Mouse (Mus musculus) ES-E14 (cell line): ENCODE measurements at regions not wholly inside any gene's neighbourhood (a gene's known extent, or its start where the extent isn't known, plus 50 kb on each side); places are given as distances from the start of the nearest gene placed in this dataset.

Experiments used
- DNase-seq: peaks from one replicate; pipeline ENCODE4 v3.0.0-alpha.2; 2013; ENCODE audit warnings: low read depth, low spot score
- H3K27ac ChIP-seq: 2 replicates; pipeline ENCODE4 v1.5.1; 2012; ENCODE audit warnings: low read depth, mild to moderate bottlenecking, low read length, moderate library complexity, mixed read lengths; ENCODE audit not compliant: poor library complexity, insufficient read depth, severe bottlenecking
- H3K36me3 ChIP-seq: 2 replicates; pipeline ENCODE4 v1.6.1; 2012; ENCODE audit warnings: mild to moderate bottlenecking, low read length, moderate library complexity, mixed read lengths; ENCODE audit not compliant: control insufficient read depth, poor library complexity, insufficient read depth, severe bottlenecking
- H3K4me1 ChIP-seq, 2 experiments: fragments of 150-350 bp in 1 of 2; sonication (generic) in 1 of 2; 2 replicates each; pipeline ENCODE4 v1.6.1; 2012; ENCODE audit warnings: low read length in 2 of 2, mild to moderate bottlenecking in 1 of 2, mixed read lengths in 1 of 2; ENCODE audit not compliant: control insufficient read depth in 2 of 2, insufficient read depth in 2 of 2, poor library complexity in 1 of 2
- H3K4me3 ChIP-seq, 2 experiments: fragments of 150-350 bp in 1 of 2; sonication (generic) in 1 of 2; 2 replicates each; pipeline ENCODE4 v1.5.1; 2012; ENCODE audit warnings: low read length in 2 of 2, low read depth in 1 of 2, mild to moderate bottlenecking in 1 of 2, mixed read lengths in 1 of 2; ENCODE audit not compliant: insufficient read depth in 1 of 2, poor library complexity in 1 of 2, severe bottlenecking in 1 of 2
- H3K9ac ChIP-seq: 2 replicates; pipeline ENCODE4 v1.6.1; 2012; ENCODE audit warnings: low read depth, mild to moderate bottlenecking, low read length, mixed read lengths; ENCODE audit not compliant: poor library complexity, insufficient read depth, severe bottlenecking
- H3K9me3 ChIP-seq: fragments of 150-350 bp; sonication (generic); 2 replicates; pipeline ENCODE4 v1.6.1; 2012; ENCODE audit warnings: low read depth, mild to moderate bottlenecking, low read length; ENCODE audit not compliant: control insufficient read depth, insufficient read depth
- CHD2 ChIP-seq: IDR thresholded peaks from 2 replicates; pipeline ENCODE4 v1.6.1; 2014; ENCODE audit warnings: mild to moderate bottlenecking, low read depth, low read length, inconsistent platforms
- HCFC1 ChIP-seq: IDR thresholded peaks from 2 replicates; pipeline ENCODE4 v1.6.1; 2012; ENCODE audit warnings: low read length, inconsistent platforms, borderline replicate concordance; ENCODE audit not compliant: insufficient read depth
- MAFK ChIP-seq: IDR thresholded peaks from 2 replicates; pipeline ENCODE4 v1.6.1; 2014; ENCODE audit warnings: mild to moderate bottlenecking, low read depth, low read length, inconsistent platforms; ENCODE audit not compliant: insufficient read depth
- ZC3H11A ChIP-seq: IDR thresholded peaks from 2 replicates; pipeline ENCODE4 v1.6.1; 2012; ENCODE audit warnings: low read depth, mild to moderate bottlenecking, inconsistent platforms, low read length, borderline replicate concordance
- ZNF384 ChIP-seq: IDR thresholded peaks from 2 replicates; pipeline ENCODE4 v1.6.1; 2012; ENCODE audit warnings: low read depth, low read length, inconsistent platforms
- in situ Hi-C, 2 experiments: fragments of 600-800 bp; cut with MboI; formaldehyde crosslinking; loops; one replicate each; pipeline ENCODE4 v1.15.1; 2025; ENCODE audit warnings: low sequenced_read_pairs in 2 of 2, inconsistent platforms in 1 of 2; ENCODE audit not compliant: unreplicated experiment in 2 of 2

GRCm38 (mm10) chr5:17127501-17127900 is 245.5 kb upstream of the Speer4f2 start:
- H3K27ac ChIP-seq: no peak overlapping the region
- in situ Hi-C loops: no loop called here
- TF ChIP-seq CHD2 (no peak), ZNF384 (no peak), MAFK (no peak), HCFC1 (no peak), ZC3H11A (no peak)
- DNase-seq: no peak
- no peaks in the 10 kb centered on the region for H3K4me1 ChIP-seq
- H3K9me3 ChIP-seq: no peaks in the 10 kb centered on the region
- no peaks in the 10 kb centered on the region for H3K36me3 ChIP-seq
- H3K9ac ChIP-seq: no peak overlapping the region
- no peak overlapping the region for H3K4me3 ChIP-seq

- no peak for DNase-seq
- no peak overlapping the region for H3K4me3 ChIP-seq
- no peak overlapping the region for H3K27ac ChIP-seq
- H3K9me3 ChIP-seq: no peaks in the 10 kb centered on the region
- no peaks in the 10 kb centered on the region for H3K36me3 ChIP-seq
- H3K4me1 ChIP-seq: no peaks in the 10 kb centered on the region
- TF ChIP-seq HCFC1 (no peak), ZNF384 (no peak), ZC3H11A (no peak), MAFK (no peak), CHD2 (no peak)
- in situ Hi-C loops: no loop called here
- no peak overlapping the region for H3K9ac ChIP-seq
Measured at GRCm38 (mm10) chr5:17135489-17135888, 237.5 kb upstream of the Speer4f2 start.

GRCm38 (mm10) chr5:17141555-17141954 is 231.4 kb upstream of the Speer4f2 start:
- TF ChIP-seq HCFC1: no peak
- TF ChIP-seq ZNF384: no peak
- no peak for TF ChIP-seq CHD2
- no peak for TF ChIP-seq MAFK
- no peak for TF ChIP-seq ZC3H11A
- Histone ChIP-seq H3K4me1 (no peaks in the 10 kb centered on the region), H3K36me3 (no peaks in the 10 kb centered on the region), H3K9me3 (no peaks in the 10 kb centered on the region), H3K27ac (no peak overlapping the region), H3K9ac (no peak overlapping the region), H3K4me3 (no peak overlapping the region)
- in situ Hi-C loops: no loop called here
- DNase-seq: no peak

GRCm38 (mm10) chr5:17174562-17174961 is 198.4 kb upstream of the Speer4f2 start:
- no peaks in the 10 kb centered on the region for H3K4me1 ChIP-seq
- H3K36me3 ChIP-seq: no peaks in the 10 kb centered on the region
- no peak overlapping the region for H3K27ac ChIP-seq
- DNase-seq: no peak
- in situ Hi-C loops: no loop called here
- no peak overlapping the region for H3K4me3 ChIP-seq
- no peaks in the 10 kb centered on the region for H3K9me3 ChIP-seq
- no peak overlapping the region for H3K9ac ChIP-seq
- TF ChIP-seq HCFC1 (no peak), MAFK (no peak), CHD2 (no peak), ZNF384 (no peak), ZC3H11A (no peak)

- H3K4me3 ChIP-seq: no peak overlapping the region
- H3K9ac ChIP-seq: no peak overlapping the region
- in situ Hi-C loops: no loop called here
- H3K36me3 ChIP-seq: no peaks in the 10 kb centered on the region
- no peaks in the 10 kb centered on the region for H3K4me1 ChIP-seq
- DNase-seq: no peak
- no peak overlapping the region for H3K27ac ChIP-seq
- no peaks in the 10 kb centered on the region for H3K9me3 ChIP-seq
- no peak for TF ChIP-seq ZNF384
- TF ChIP-seq ZC3H11A: no peak
- no peak for TF ChIP-seq HCFC1
- TF ChIP-seq CHD2: no peak
- TF ChIP-seq MAFK: no peak
Measured at GRCm38 (mm10) chr5:17176771-17177170, 196.2 kb upstream of the Speer4f2 start.
